Mouse (Mus musculus) forebrain, embryonic 13.5 days (tissue): ENCODE data around the gene Zfp367. TPM values are rescaled to one million over a fixed set of nuclear protein-coding genes. Genes with fewer than 3 reads are reported as not detected.

Experiments used
- ATAC-seq: fragments of 200-750 bp; cut with Nextera tagmentation; 2 replicates; pipeline ENCODE4 v1.8.0; 2017
- H3K27ac ChIP-seq: fragments of 300-500 bp; sonication (generic); 2 replicates; pipeline ENCODE4 v1.5.1; 2015; ENCODE audit warnings: inconsistent platforms, mild to moderate bottlenecking, moderate library complexity
- H3K27me3 ChIP-seq: fragments of 300-500 bp; sonication (generic); 2 replicates; pipeline ENCODE4 v1.6.1; 2015; ENCODE audit warnings: mild to moderate bottlenecking, inconsistent platforms
- H3K36me3 ChIP-seq: fragments of 300-500 bp; sonication (generic); 2 replicates; pipeline ENCODE4 v1.6.1; 2015; ENCODE audit warnings: mild to moderate bottlenecking, inconsistent platforms; ENCODE audit not compliant: poor library complexity, severe bottlenecking
- H3K4me1 ChIP-seq: fragments of 300-500 bp; sonication (generic); 2 replicates; pipeline ENCODE4 v1.6.1; 2015; ENCODE audit warnings: inconsistent platforms
- H3K4me2 ChIP-seq: fragments of 300-500 bp; sonication (generic); 2 replicates; pipeline ENCODE4 v1.6.1; 2015; ENCODE audit warnings: inconsistent platforms, mild to moderate bottlenecking, moderate library complexity
- H3K4me3 ChIP-seq: fragments of 300-500 bp; sonication (generic); 2 replicates; pipeline ENCODE4 v1.5.1; 2015; ENCODE audit warnings: mild to moderate bottlenecking, inconsistent platforms
- H3K9ac ChIP-seq: fragments of 300-500 bp; sonication (generic); 2 replicates; pipeline ENCODE4 v1.6.1; 2015; ENCODE audit warnings: mild to moderate bottlenecking, inconsistent platforms
- H3K9me3 ChIP-seq: fragments of 300-500 bp; sonication (generic); replicated peaks from 2 replicates; pipeline ENCODE4 v1.6.1; 2016; ENCODE audit warnings: inconsistent platforms
- WGBS: fragments of 180-500 bp; shearing (Covaris S2); methylation state at CpG from one replicate; pipeline ENCODE4 v1.1.7; 2015; 5-methylcytosine and 5-hydroxymethylcytosine counted together
- polyA plus RNA-seq: library from polyadenylated mRNA; unstranded; fragments of >200 nt; fragmentation: Nextera tagmentation; extraction: Ambion mirVana; gene quantifications from 2 replicates; pipeline ENCODE4 v1.2.1, GENCODE M21; 2015

The Zfp367 gene
- polyA plus RNA-seq, 1 experiment from 2014 or later = 18.9 TPM

GRCm38 (mm10) chr13:64152671-64153082 lies 325 bp downstream of the Zfp367 start:
- Histone ChIP-seq H3K4me2 (peak overlapping the region; percentile 87), H3K9ac (peak overlapping the region; percentile 80), H3K4me1 (peaks cover 29% of the 10 kb centered on the region), H3K4me3 (peak overlapping the region; percentile 88), H3K27ac (peak overlapping the region; percentile 87), H3K27me3 (peaks cover 3% of the 10 kb centered on the region; the same call in 1 of the 2 replicates), H3K36me3 (no peaks in the 10 kb centered on the region), H3K9me3 (no peaks in the 10 kb centered on the region)
- WGBS = under 1% methylated on average over 52 of the region's 61 CpGs
- ATAC-seq = peak; percentile 44

- WGBS = under 1% methylated on average over 42 of the region's 42 CpGs
- H3K4me2 ChIP-seq = peak overlapping the region; percentile 87
- H3K4me3 ChIP-seq = peak overlapping the region; percentile 88
- peaks cover 29% of the 10 kb centered on the region for H3K4me1 ChIP-seq
- no peaks in the 10 kb centered on the region for H3K9me3 ChIP-seq
- peak overlapping the region; percentile 80 for H3K9ac ChIP-seq
- H3K27ac ChIP-seq = peak overlapping the region; percentile 87
- no peaks in the 10 kb centered on the region for H3K36me3 ChIP-seq
- peak; percentile 31 for ATAC-seq
- H3K27me3 ChIP-seq = 0 out of 2 replicates have a peak, but pooled peaks cover 3% of the 10 kb centered on the region
These were observed 747 bp downstream of the Zfp367 start for GRCm38 (mm10) chr13:64152241-64152669.

GRCm38 (mm10) chr13:64150121-64150520 lies 2.9 kb downstream of the Zfp367 start:
- Histone ChIP-seq H3K9me3 (no peaks in the 10 kb centered on the region), H3K36me3 (no peaks in the 10 kb centered on the region), H3K4me2 (peak overlapping the region; percentile 45), H3K9ac (peak overlapping the region; percentile 12; the same call in 1 of the 2 replicates), H3K27me3 (no peaks in the 10 kb centered on the region), H3K4me1 (peaks cover 29% of the 10 kb centered on the region), H3K27ac (no peak overlapping the region), H3K4me3 (no peak overlapping the region)
- no peak for ATAC-seq
- WGBS = 75% methylated on average over 5 of the region's 5 CpGs

GRCm38 (mm10) chr13:64129616-64130375 lies 23.2 kb downstream of the Zfp367 start:
- no peaks in the 10 kb centered on the region for H3K27me3 ChIP-seq
- H3K4me1 ChIP-seq = peaks cover 5% of the 10 kb centered on the region; the same call in 1 of the 2 replicates
- peak overlapping the region; percentile 78 for H3K4me2 ChIP-seq
- peak overlapping the region; percentile 46 for H3K4me3 ChIP-seq
- no peaks in the 10 kb centered on the region for H3K9me3 ChIP-seq
- WGBS = 45% methylated on average over 15 of the region's 15 CpGs
- no peak overlapping the region for H3K27ac ChIP-seq
- ATAC-seq = peak; percentile 71
- H3K9ac ChIP-seq = peak overlapping the region; percentile 61
- peaks cover 14% of the 10 kb centered on the region for H3K36me3 ChIP-seq

GRCm38 (mm10) chr13:64128858-64129615 lies 24.0 kb downstream of the Zfp367 start, which contains the start of gene Slc35d2:
TSS of gene Slc35d2 (minus strand) at chr13:64129368.
- ATAC-seq = peak; percentile 78
- peak within 1 kb of the TSS; percentile 61 for H3K9ac ChIP-seq
- no peaks in the 10 kb centered on the region for H3K9me3 ChIP-seq
- peaks cover 5% of the 10 kb centered on the region; the same call in 1 of the 2 replicates for H3K4me1 ChIP-seq
- H3K4me3 ChIP-seq = peak within 1 kb of the TSS; percentile 46
- peaks cover 10% of the 10 kb centered on the region for H3K36me3 ChIP-seq
- H3K4me2 ChIP-seq = peak within 1 kb of the TSS; percentile 78
- 14% methylated on average over 31 of the region's 44 CpGs for WGBS
- no peak within 1 kb of the TSS for H3K27ac ChIP-seq
- H3K27me3 ChIP-seq = no peaks in the 10 kb centered on the region

- Histone ChIP-seq H3K9ac (no peak overlapping the region), H3K4me3 (no peak overlapping the region), H3K27ac (no peak overlapping the region), H3K36me3 (no peaks in the 10 kb centered on the region), H3K4me1 (peaks cover 5% of the 10 kb centered on the region; the same call in 1 of the 2 replicates), H3K4me2 (no peak overlapping the region), H3K27me3 (no peaks in the 10 kb centered on the region), H3K9me3 (0 out of 2 replicates have a peak, but pooled peaks cover 3% of the 10 kb centered on the region)
- WGBS = 52% methylated on average over 4 of the region's 4 CpGs
- ATAC-seq = no peak
These were observed 26.7 kb downstream of the Zfp367 start for GRCm38 (mm10) chr13:64126316-64126715.

- peaks cover 5% of the 10 kb centered on the region; the same call in 1 of the 2 replicates for H3K4me1 ChIP-seq
- H3K4me2 ChIP-seq = no peak overlapping the region
- H3K36me3 ChIP-seq = no peaks in the 10 kb centered on the region
- no peaks in the 10 kb centered on the region for H3K27me3 ChIP-seq
- 0 out of 2 replicates have a peak, but pooled peaks cover 3% of the 10 kb centered on the region for H3K9me3 ChIP-seq
- H3K4me3 ChIP-seq = no peak overlapping the region
- no peak overlapping the region for H3K27ac ChIP-seq
- WGBS = 78% methylated on average over 6 of the region's 6 CpGs
- no peak overlapping the region for H3K9ac ChIP-seq
- no peak for ATAC-seq
These were observed 28.1 kb downstream of the Zfp367 start for GRCm38 (mm10) chr13:64124886-64125285.

- Histone ChIP-seq H3K4me2 (no peak overlapping the region), H3K4me1 (no peaks in the 10 kb centered on the region), H3K4me3 (no peak overlapping the region), H3K9ac (no peak overlapping the region), H3K9me3 (0 out of 2 replicates have a peak, but pooled peaks cover 3% of the 10 kb centered on the region), H3K27ac (no peak overlapping the region), H3K27me3 (no peaks in the 10 kb centered on the region), H3K36me3 (no peaks in the 10 kb centered on the region)
- WGBS = 26% methylated on average over 6 of the region's 6 CpGs
- ATAC-seq = no peak
These were observed 29.4 kb downstream of the Zfp367 start for GRCm38 (mm10) chr13:64123491-64124188.

GRCm38 (mm10) chr13:64120760-64121159 lies 32.2 kb downstream of the Zfp367 start:
- Histone ChIP-seq H3K27ac (no peak overlapping the region), H3K36me3 (no peaks in the 10 kb centered on the region), H3K27me3 (no peaks in the 10 kb centered on the region), H3K4me2 (no peak overlapping the region), H3K4me3 (no peak overlapping the region), H3K4me1 (no peaks in the 10 kb centered on the region), H3K9ac (no peak overlapping the region), H3K9me3 (0 out of 2 replicates have a peak, but pooled peaks cover 3% of the 10 kb centered on the region)
- no peak for ATAC-seq
- 70% methylated on average over 4 of the region's 4 CpGs for WGBS

GRCm38 (mm10) chr13:64117442-64117841 lies 35.6 kb downstream of the Zfp367 start:
- H3K9me3 ChIP-seq = no peaks in the 10 kb centered on the region
- H3K4me3 ChIP-seq = no peak overlapping the region
- no peak overlapping the region for H3K27ac ChIP-seq
- H3K4me1 ChIP-seq = no peaks in the 10 kb centered on the region
- no peak overlapping the region for H3K9ac ChIP-seq
- no peaks in the 10 kb centered on the region for H3K36me3 ChIP-seq
- ATAC-seq = no peak
- no peaks in the 10 kb centered on the region for H3K27me3 ChIP-seq
- H3K4me2 ChIP-seq = no peak overlapping the region
- WGBS = 57% methylated on average over 2 of the region's 2 CpGs

- 79% methylated on average over 1 of the region's 1 CpGs for WGBS
- H3K9me3 ChIP-seq = no peaks in the 10 kb centered on the region
- no peaks in the 10 kb centered on the region for H3K36me3 ChIP-seq
- H3K4me2 ChIP-seq = no peak overlapping the region
- H3K4me3 ChIP-seq = no peak overlapping the region
- ATAC-seq = no peak
- peaks cover 3% of the 10 kb centered on the region; the same call in 1 of the 2 replicates for H3K27me3 ChIP-seq
- peaks cover 19% of the 10 kb centered on the region for H3K4me1 ChIP-seq
- H3K27ac ChIP-seq = no peak overlapping the region
- H3K9ac ChIP-seq = no peak overlapping the region
These were observed 42.6 kb downstream of the Zfp367 start for GRCm38 (mm10) chr13:64110421-64110820.
